Mouse (Mus musculus): ENCODE results near the gene Ccdc148.

GRCm38 (mm10) chr2:59043313-59044032 is 117.0 kb downstream of the Ccdc148 start:
- TF ChIP-seq POLR2A (IDR thresholded peaks at IDR 0.05; ENCODE audit: low read depth, low read length), result no peak
- no peak for TF ChIP-seq CTCF (IDR thresholded peaks at IDR 0.05; ENCODE audit: extremely low read depth, insufficient read length, insufficient replicate concordance, low read depth, low read length)

Data from small intestine, adult 2 months (tissue).